Mouse (Mus musculus): Measurements from ENCODE around the gene Klf1.

GRCm38 (mm10) chr8:84907493-84907892 is 5.8 kb downstream of the Klf1 start:
- TF ChIP-seq POLR2A (IDR thresholded peaks at IDR 0.05; ENCODE audit: insufficient read depth, low read depth, low read length) = no peak
- no peak for TF ChIP-seq CTCF (IDR thresholded peaks at IDR 0.05)
